Mouse (Mus musculus): Measurements from ENCODE around the gene Arhgap28.
"Not testable (repeated sequence)": the region's sequence is repeated elsewhere in the genome, so short reads cannot be mapped to it uniquely, and the experiment has no call there.

Gene Arhgap28

DNA sequence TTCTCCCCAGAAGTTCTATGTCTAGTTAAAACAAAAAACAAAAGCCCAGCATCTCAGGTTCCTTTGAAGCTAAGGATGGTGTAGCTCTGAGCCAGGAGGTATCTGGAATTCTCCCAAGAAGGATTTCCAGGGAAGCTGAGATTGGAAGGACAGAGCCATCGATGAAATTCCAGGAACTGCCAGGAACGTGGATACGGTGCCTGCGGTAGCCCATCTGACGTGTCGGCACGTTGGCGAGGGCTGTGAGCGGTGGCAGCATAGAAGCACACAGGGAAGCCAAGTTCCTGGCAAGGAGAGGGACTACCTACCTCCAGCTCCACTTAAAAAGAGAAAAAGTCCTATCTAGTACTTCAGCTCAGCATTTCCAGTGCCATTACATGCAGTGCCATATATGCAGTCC, 115.8 kb downstream of the Arhgap28 start:
- DNase-seq (ENCODE audit: extremely low spot score, low spot score): no peak

DNA sequence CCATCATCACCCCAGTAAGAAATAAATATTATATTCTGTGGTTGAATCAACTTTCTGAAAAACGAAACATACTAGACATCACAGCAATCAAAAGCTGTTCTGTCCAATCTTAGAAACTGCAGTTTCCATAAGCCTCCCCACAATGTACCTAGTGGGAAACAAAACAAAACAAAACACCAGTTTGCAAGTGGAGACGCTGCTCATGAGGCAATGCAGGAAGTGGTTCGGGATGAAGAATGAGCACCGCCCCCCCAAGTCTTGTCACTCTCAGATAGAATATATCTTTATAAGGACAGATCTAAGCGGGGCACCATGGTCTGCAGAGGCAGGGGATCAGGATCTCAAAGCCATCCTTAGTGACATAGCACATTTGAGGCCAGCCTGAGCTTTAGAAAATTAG, 117.6 kb downstream of the Arhgap28 start:
- no peak for DNase-seq (ENCODE audit: extremely low spot score, low spot score)

DNA sequence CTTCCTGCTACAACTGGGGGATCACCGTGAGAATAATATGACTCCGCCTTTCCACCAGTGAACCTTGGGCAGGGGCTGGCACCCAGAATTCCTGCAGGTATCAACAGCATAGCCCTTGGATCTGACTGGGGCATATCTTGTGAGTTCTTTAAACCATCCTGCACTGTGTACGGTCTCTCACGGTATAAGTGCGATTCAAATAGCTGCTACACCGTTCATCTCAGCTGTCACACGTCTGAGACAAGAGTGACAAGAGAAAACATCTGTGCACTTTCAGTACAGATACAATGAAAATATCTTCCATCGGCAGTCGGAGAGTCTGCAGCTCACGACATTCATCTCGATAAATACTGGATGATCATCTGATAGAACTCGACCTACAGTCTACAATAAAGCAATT, 126.3 kb downstream of the Arhgap28 start:
- DNase-seq (ENCODE audit: extremely low spot score, low spot score): no peak

DNA sequence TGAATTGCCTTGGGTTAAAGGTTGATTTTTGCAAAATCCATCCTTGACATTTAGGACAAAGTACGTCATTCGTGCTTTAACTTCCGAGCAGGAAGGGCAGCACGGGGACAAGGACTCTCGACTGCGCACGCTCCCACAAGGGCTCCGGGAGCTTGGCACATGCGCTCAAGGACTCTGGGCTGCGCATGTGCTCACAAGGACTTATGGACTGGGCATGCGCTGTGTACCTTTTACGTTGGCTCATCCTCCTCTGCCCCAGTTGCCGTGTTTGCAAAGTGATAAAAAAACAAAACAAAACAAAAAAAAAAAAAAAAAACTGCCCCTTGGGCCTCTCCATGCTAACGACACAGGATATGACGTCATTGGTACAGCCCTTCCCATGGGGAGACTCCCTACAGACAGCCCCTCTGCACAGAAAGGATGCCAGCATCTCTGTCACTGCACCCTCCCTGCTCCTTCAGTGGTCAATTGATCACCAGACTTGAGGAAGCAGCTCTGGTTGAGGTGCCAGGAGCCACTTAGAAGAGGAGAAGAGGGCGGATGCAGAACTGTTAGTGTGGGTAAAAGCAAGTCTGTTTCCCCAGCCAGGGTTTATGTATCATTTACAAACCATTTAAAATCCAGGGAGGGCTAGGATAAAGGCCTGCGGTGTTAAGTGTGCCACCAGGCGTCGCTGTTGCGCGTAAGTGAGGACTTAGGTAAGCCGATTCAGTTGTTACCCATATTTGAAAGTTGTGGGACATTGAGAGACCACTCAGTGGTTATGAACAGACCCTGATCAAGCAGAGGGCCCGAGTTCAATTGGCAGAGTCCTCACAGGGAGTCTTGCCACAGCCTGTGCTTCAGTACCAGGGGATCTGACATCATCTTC, 134.0 kb downstream of the Arhgap28 start:
- DNase-seq (ENCODE audit: extremely low spot score, low spot score): peak; percentile 59

DNA sequence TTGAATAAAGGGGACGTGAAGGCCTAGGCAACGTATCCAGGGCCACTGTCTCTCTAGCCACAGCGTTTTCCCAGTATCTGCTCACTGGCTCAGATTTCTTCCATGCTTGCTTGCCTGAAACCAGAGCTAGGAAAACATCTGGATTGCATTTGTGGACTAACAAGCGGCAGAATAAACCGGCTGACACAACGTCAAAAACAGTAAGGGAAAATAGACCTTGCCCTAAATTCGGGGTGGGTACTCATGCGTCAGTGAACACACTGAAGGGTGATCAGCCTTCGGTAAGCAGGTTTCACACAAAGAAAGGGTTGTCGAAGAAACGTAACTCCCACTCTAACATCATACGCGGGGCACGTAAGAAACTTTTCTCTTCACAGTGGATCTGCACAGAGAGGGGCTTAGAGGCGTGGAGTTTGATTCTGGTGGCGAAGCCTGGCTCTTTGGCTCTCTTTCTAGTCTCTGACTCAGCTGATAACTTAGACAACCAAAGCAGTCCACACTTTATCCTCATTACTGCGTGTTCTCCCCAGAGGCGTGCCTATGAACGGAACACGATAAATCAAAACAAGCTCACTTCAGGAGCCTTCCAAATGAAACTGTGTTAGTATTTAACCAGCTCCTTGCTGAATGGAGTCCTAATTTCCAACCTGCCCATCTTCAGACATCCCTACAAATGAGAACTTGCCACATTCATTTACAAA, 137.2 kb downstream of the Arhgap28 start:
- DNase-seq (ENCODE audit: extremely low spot score, low spot score): peak; percentile 35

DNA sequence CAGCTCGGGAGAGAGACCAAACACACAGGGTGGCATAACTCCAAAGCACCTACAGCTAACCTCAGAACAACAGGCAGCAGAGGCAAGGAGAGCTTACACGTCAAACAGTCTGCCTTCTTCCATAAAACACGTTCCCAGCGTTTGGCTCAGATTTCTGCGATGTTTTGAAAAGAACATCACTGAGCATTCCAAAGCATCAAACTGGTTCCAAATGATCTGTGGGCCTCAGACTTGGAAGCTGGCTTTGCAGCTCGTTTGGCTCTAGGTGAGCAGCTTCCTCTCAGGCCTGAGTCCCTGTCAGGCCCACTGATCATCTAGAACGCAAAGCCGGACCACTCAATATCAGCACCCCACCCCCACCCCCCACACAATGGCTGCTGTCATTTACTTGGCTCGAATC, 137.9 kb downstream of the Arhgap28 start:
- DNase-seq (ENCODE audit: extremely low spot score, low spot score): no peak

DNA sequence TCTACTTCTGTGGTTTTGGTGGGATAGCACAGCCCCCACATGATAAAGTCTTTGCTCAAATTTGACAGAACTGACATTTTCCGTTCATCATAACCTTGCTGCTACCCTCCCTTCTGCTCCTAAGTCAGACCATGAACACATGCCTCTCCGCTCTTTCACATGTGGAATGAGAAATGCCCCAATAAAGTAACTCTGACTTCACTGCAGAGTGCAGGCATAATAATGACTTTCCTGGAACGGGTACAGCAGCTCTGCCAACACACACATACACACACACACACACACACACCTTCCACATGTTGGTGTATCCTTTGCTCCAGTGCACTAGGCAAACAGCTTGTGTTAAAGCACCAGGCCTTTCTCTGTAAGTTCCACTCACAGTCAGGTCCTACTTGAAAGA, 139.0 kb downstream of the Arhgap28 start:
- DNase-seq (ENCODE audit: extremely low spot score, low spot score): no peak

DNA sequence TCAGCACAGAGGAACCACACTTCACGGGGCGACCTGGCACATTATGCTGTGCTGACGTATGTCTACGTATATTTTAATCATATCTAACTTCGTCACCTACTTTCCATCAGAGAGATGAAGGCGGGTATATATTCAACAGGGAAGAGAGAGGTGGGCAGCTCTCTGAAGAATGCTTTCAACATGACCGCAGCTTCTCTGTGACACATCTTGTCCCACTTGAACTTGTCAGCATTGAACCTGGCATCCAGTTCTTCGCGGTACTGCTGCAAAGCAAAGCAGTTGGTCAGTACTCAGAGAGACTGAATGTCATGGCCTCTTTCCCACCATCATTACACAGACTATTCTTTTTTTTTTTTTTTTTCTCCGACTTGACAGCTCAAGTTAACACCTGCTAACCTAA, 139.6 kb downstream of the Arhgap28 start:
- no peak for DNase-seq (ENCODE audit: extremely low spot score, low spot score)

DNA sequence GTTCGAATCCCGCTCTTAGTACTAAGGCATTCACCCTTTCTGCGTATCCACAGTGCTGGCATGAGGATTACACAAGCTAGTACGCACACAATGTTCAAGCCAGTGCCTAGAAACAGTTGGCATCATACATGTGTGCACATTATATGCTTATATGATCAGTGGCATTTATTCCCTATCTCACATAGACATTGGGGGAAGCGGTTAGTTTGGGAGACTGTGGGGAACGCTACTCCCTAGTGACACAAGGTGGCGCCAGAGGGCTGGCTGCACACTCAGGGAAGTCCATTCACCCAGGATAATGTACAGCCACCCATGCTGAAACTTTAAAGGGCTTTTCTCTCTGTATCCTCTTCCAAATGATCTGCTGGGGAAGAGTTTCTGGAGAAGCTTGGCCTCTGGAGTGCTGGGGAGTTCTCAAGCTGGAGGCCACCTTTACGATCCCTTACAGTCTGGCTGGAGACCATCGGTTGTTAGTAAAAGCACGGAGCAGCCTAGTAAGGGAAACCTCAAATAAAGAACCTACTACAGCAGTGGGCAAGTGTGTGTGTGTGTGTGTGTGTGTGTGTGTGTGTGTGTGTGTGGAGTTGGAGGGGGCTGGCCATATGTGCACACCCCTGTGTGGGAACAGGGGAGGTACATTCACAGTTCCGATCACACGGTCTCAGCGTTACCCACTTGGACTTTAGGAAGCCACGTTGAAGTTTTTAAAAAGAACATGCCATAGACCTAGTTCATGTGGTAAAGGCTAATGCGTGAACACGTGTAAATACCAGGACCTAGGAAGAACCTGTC, 142.0 kb downstream of the Arhgap28 start:
- DNase-seq (ENCODE audit: extremely low spot score, low spot score): peak; percentile 61

DNA sequence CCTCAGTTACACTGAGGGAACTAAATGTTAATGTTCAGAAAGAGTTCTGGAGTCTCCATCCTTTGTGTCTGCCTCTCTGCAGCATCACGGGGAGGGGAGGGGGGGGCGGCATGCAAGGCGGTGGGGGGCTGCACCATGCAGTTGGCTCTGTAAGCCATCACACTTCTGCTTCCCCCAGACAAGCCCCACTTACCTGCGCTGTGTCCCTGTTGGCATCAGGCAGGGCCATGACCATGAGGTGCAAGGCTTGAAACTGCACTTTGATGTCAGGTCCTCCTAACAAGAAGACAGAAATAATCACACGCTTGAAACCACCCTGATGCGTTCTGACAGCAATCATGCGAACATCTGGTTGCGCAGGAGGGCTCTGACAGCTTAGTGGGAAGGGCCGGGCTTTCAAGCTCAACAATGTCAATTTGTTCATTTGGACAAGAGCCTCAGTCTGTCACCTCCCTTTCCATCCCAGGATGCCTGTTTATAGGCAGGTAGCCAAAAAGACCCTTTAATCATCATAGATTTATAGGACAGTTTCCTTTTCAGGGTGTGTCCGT, 142.8 kb downstream of the Arhgap28 start:
- DNase-seq (ENCODE audit: extremely low spot score, low spot score): no peak

DNA sequence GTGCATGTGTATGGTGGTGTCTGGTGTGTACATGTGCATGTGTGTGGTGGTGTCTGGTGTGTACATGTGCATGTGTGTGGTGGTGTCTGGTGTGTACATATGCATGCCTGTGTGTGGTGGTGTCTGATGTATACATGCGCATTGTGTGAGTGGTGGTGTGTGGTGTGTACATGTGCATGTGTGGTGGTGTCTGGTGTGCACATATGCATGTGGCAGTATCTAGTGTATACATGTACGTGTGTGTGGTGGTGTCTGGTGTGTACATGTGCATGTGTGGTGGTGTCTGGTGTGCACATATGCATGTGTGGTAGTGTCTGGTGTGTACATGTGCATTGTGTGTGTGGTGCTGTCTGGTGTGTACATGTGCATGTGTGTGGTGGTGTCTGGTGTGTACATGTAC, 162.4 kb downstream of the Arhgap28 start:
- not testable (repeated sequence) for DNase-seq (ENCODE audit: extremely low spot score, low spot score)

DNA sequence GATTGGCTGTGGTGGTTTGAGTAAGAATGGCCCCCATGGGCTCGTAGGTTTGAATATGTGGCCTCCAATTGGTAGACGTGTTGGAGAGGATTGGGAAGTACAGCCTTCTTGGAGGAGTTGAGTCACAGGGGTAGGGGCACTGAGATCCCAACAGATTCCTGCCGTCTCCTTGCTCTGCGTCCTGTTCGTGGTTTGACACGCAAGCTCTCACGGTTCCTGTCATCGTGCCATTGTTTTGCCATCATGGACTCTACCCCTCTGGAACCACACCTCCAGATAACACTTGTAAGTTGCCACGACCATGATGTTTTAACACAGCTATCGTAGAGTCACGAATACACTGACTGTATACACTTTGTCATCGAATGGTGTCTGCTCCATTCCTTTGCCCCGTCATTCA, 165.0 kb downstream of the Arhgap28 start:
- no peak for DNase-seq (ENCODE audit: extremely low spot score, low spot score)

DNA sequence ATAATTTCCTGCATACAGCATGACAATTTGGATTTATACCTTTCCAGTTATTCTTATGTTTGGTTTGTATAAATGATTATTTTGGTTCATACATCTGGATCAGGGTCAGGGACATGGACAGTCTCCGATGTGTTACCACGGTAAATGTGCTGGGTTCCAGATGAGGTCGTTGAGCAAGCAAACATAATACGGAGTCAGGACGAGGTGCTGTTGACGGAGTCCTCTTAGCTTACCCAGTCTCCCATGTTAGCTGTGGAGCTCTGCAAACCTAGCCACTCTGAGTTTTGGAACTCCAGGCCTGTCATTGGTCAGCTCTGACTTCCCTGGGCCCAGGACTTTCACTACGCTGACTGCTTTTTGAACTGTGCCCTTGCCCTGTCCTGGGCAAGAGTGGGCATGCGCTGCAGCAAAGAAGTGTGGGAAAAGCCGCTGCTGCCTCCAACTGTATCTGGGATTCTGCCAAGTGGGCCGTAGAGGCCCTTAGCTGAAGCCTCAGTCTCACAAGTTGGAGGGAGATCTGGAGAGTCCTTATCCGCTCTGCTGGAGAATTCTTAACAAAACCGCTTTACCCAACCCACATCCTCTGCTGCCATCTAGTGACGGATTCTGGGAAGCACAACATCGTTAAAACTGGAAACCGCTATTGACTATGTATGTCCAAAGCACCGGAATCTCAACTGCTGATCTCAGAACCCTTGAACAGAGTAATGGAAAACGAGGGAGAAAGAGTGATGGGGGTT, 166.4 kb downstream of the Arhgap28 start:
- peak; percentile 74 for DNase-seq (ENCODE audit: extremely low spot score, low spot score)

DNA sequence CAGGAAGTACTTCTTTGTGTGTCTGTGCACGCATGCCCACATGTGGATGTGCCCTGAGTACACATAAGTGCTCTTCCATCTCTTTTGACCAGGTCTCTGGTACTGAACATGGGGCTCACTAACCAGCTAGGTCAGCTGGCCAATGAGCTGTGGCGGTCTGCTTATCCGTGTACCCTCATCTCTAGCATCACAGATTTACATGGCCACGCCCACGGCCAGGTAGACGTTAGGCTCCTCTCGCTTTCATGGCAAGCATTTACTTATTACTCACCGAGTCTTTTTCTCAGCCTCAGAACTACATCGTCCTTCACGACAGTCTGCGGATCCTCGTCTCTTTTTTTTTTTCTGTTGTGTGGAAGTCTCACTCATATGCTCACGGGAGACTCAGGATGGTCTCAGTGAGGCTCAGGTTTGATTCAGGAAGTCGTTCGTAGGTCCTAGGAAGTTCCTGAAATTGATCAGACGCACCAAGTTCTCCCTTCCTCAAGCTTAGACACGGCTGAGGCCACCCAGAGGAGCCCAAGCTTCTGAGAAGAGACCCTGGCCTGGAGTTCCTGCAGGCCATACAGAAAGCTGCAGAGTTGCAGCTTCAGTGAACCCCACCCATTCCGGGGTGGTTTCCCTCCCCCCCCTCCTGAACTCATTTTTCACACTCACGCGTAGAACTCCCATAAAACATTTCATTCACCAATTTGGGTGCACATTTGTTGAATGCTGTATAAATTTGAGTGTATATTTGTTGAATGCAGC, 167.6 kb downstream of the Arhgap28 start:
- no peak for DNase-seq (ENCODE audit: extremely low spot score, low spot score)

DNA sequence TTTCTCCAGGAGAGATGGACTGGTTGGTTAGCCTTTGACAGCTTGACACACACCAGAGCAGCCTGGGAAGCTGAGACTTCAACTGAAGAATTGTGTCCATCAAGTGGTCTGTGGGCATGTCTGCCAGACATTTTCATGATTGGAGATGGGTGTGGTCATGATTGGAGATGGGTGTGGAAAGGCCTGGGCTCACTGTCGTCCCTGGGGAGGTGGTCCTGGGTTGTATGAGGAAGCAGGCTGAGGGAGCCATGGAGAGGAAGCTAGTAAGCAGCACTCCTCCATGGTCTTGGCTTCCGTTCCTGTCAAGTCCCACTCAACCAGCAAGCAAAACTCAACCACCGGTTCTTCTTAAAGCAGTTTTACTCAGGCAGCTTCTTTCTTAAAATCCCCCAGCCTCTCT, 176.5 kb downstream of the Arhgap28 start:
- DNase-seq (ENCODE audit: extremely low spot score, low spot score): no peak

DNA sequence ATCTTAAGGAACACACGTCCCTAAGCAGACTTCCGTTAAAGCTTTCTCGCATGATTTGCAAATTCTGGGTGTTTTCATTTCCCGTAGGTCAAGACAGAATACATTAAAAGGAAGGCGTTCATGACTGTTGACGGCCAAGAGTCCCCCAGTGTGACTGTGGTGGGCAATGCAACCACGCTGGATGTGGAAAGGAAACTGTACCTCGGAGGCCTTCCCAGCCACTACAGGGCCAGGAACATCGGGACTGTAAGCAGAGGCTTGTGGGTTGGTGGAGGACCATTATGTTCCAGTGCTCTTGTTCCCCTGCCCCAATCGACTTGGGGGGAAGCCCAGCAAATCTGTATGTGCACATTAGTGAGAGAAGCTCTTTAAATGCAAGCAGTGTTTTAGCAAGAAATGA, 187.0 kb downstream of the Arhgap28 start:
- DNase-seq (ENCODE audit: extremely low spot score, low spot score): no peak

DNA sequence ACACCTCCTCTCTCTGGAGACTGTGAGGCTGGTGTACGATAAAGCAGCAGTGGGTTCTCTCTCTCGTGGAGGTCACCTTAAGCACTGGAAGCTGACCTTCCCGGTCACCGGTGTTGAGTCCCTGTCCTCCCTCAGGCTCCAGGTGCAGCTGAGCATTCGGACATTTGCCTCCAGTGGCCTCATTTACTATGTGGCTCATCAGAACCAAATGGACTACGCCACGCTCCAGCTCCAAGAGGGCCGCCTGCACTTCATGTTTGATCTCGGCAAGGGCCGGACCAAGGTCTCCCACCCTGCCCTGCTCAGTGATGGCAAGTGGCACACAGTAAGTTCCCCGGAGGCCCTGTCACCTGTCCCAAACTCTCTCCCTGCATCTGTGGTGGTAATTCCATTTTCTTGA, 188.2 kb downstream of the Arhgap28 start:
- no peak for DNase-seq (ENCODE audit: extremely low spot score, low spot score)

DNA sequence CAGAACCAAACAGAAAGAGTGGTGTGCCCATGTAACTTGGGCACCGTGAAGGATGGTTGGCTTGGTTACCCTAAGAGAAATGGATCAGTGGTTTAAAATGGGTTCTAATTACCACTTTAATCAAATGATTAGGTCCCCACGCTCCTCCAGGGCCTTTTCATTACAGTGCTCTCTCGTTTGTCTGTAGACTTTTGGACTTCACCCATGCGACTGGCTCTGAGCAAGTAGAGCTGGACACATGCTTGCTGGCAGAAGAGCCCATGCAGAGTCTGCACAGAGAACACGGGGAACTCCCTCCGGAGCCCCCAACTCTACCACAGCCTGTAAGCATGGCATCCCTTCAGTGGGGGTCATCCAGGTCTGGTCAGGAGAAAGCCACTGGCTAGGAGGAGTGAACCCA, 190.3 kb downstream of the Arhgap28 start:
- DNase-seq (ENCODE audit: extremely low spot score, low spot score): no peak

DNA sequence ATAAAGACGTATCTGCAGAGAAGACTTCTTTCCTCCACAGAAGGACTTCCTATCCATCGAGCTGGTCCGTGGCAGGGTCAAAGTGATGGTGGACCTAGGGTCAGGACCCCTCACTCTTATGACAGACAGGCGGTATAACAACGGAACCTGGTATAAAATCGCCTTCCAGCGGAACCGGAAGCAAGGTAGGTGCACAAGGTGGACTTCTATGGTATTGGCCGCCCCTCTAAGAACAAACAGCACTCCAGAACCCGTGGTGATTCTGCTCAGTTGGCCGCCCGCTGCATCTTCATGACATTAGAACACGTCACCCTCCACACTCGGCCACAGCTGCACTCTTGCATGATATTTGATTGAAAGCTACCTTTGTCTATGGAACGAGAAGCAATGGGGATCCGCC, 194.7 kb downstream of the Arhgap28 start:
- no peak for DNase-seq (ENCODE audit: extremely low spot score, low spot score)

Measured in neural tube, embryonic 10.5 days (tissue).